Mouse (Mus musculus) erythroblast, adult 5-6 weeks (primary cell): ENCODE data around the gene Sf3a1. TPM values are rescaled to one million over a fixed set of nuclear protein-coding genes. Genes with fewer than 3 reads are reported as not detected.

Experiments used
- ATAC-seq: replicated peaks from 2 replicates; pipeline ENCODE4 v1.8.0; 2016; ENCODE audit warnings: moderate number of reproducible peaks, mild to moderate bottlenecking, moderate TSS enrichment, inconsistent platforms; ENCODE audit not compliant: poor library complexity, low FRiP score, severe bottlenecking
- total RNA-seq, 2 experiments: library from RNA; stranded (forward) in 1 of 2; stranded (reverse) in 1 of 2; fragments of 150-400 nt in 1 of 2; fragments of 200-764, 138-1000 nt in 1 of 2; gene quantifications; 2 replicates each; pipeline versions ENCODE4 v1.2.3 to v1.2.4; 2015 to 2017; ENCODE audit warnings: low replicate concordance in 2 of 2

The Sf3a1 gene
- total RNA-seq, 2 experiments from 2014 or later, result 10.8 to 19.6 TPM

DNA sequence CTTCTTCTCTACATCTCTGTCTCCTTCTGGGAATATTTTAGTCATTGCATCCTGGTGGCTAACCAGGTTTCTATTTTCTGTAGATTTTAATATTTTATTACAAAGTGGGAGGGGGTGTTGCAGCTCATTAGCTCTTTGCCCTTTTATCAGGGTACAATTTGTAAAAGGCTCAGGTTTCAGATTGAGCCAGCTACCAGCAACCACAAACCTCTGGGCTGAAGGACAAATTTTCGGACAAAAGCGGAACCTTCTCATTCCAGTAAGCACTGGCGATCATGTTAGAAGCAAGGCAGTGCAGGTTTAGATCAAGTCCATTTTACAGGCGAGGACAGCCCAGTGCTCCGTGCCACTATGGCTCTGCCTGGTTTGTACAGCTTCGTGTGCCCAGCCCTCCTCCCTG, 25.8 kb upstream of the Sf3a1 start:
- no peak for ATAC-seq

DNA sequence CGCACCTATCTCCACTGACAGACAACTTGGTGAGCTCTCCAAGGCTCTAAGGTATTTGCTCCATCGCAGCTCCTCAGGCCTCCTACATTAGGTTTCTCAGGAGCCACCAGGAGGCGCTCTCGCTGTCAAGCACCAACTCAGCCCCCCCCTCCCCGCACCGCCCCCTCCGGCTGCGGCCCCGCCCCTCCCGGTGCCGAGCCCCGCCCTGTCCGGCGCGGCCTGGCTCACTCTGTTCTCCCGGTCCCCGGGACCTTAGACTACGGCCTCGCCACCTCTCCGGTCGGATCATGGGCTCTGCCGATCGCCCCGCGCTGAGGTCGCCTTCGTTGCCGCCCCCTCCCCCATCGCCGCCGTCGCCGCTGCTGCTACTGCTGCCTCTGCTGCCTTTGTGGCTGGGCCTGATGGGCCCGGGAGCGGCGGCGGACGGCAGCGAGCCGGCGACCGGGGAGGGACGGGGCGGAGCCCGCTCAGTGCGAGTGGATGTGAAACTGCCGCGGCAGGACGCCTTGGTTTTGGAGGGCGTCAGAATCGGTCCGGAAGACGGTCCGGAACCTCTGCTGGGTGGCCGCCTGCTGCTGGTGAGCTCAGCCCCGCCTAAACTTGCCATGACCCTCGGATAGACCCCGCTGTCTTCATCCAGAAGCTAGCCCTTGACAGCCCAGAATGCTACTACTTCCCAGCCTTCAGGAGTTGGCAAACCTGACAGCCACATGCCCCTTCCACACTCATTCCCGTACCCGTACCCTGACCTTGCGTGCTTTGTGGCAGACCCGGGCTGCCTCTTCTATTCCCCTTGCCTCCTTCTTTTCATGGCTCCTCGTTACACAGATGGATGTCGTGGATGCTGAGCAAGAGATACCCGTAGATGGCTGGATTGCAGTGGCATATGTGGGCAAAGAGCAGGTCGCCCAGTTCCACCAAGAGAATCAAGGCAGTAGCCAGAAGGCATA, 24.9 kb upstream of the Sf3a1 start, which contains the start of gene Rnf215:
Rnf215 (plus strand) TSS at position 217 of the 950 bp plus-strand sequence.
- ATAC-seq, result peak; percentile 81

DNA sequence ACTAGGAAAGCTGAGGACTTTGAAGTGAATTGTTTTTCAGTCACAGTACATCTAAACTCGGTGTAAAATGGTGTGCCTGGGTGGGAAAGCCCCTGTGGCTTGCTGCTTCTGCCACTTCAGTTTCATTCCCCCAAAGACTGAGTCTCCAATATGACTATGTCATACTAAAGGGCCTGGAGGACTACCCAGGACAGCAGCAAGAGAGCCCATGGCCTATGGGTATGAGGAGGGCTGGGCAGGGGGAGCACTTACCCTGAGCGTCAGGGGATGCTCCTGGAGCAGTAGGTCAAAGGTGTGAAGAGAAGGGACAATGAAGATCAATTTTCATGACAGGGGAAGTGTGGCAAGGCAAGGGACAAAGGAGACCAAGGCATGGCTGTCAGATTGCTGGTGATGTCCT, 21.2 kb upstream of the Sf3a1 start:
- ATAC-seq, result no peak

DNA sequence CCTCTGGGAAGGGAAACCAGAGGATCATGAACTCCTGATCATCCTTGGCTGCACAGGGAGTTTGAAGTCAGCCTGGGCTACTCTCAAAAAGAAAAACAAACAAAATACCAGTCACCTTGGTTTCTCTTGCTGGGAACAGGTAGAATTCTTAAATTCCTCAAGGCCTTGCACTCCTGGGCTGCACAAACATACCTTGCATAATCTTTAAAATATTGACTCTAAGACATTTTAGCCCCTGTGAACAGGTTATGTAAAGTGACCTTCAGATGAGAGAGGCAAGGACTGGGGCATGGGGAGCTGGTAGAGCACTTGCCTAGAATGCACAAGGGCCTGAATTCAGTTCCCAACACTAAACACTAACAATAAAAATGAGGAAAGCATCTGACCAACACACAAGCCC, 18.6 kb upstream of the Sf3a1 start:
- no peak for ATAC-seq

DNA sequence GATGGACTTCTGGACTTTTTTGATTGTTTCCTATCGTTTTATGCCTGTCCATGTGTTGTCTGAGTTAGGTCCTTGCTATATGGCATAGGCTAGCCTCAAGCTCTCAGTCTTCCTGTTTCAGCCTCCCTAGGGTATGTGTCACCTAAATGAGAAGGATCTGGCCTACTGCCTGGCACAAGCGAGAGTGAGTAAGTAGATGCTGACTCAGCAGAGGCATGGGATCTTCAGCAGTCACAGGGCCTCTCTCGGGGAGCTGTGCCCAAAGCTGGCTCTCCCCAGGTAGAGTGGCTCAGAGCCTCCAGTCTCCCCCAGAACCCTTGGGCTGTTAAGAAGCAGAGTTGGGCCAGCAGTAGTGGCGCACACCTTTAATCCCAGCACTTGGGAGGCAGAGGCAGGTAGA, 17.8 kb upstream of the Sf3a1 start:
- ATAC-seq, result no peak

DNA sequence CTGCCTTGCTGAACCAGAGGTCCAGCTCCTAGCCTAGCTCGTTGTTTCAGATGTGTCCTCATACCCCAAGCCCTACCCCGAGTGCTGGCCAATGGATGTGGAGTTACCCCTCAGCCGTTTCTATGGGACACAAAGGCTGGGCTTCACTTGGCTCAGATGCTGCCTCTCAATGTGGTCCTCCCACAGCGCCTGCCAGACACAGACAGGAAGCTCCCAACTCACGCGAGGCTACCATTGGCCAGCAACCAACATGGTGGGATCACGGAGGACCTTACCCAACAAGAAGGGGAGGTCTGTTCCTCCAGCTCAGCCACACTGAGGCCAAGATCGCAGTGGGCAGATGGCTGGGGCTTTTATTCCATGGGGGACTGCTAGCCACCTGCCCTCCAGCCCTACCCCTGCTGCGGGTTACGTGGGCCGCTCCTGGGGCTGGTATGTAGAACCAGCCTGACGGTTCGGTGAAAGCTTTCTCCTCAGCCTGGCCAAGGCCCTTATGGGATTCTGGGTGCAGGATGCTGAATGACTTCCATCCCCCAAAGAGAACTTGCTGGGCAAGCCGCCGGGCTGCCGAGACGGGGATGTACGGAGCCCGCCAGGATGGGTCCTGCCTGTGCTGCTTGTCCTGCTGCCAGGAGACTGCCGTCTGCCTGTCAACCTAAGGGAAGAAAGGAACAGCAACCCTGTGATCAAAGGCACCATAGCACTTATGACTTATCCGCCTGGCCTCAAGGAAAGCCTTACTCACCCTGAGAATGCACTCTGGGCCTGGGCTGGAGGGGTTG, 16.7 kb upstream of the Sf3a1 start:
- no peak for ATAC-seq

DNA sequence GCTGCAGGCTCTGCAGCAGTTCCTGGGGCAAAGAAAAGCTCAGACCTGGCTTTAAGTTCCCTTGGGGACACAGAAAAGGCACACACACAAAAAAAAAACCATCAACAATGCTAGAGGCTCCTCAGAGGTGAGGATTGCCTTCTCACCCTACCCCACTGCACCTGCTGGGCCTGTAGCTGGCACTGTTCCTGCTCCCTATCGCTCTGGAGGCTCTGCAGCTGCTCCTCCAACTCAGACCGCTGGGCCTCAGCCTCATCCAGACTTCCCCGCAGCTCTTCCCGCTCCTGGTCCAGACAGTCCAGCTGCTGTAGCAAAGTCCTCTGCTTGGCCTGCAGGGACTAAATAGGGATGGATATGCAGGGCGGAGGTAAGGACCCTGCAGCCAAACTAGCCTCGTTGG, 13.8 kb upstream of the Sf3a1 start:
- no peak for ATAC-seq

DNA sequence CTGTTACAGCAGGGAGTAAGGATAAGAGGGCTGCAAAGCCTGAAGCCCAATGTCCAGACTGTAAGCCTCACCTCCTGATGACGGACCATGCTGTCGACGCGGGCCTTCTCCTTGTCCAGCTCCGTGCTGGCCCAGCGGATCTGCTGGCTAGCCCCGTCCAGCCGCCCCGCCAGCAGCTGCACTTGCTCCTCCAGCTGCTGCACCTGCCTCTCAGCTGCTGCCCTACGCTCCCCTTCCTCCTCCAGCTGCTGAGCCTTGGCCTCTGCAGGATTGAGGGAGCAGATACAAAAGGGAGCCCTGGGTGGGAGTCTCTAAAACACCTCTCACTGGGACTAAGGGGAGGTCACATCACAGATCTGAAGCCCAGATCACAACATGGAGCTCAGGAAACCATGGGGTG, 13.1 kb upstream of the Sf3a1 start:
- no peak for ATAC-seq

DNA sequence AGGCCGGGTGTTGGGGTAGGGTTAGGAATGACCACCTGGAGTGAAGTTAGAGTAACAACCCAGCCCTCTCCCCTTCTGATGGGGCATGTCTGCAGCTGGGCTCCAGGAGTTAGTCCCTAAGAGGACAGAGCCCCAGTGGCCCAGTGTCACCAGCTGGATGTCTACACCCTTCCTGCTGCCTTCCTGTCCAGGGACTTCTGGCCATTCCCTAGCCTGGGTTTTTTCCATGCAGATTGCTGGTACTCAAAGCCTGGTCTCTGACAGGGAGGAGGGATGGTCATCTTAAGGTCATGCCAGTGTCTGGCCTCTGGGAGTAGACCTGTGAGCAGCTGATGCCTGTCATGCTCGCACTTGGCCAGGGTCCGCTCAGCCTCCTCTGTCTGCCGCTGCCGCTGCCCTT, 12.0 kb upstream of the Sf3a1 start:
- ATAC-seq, result no peak

DNA sequence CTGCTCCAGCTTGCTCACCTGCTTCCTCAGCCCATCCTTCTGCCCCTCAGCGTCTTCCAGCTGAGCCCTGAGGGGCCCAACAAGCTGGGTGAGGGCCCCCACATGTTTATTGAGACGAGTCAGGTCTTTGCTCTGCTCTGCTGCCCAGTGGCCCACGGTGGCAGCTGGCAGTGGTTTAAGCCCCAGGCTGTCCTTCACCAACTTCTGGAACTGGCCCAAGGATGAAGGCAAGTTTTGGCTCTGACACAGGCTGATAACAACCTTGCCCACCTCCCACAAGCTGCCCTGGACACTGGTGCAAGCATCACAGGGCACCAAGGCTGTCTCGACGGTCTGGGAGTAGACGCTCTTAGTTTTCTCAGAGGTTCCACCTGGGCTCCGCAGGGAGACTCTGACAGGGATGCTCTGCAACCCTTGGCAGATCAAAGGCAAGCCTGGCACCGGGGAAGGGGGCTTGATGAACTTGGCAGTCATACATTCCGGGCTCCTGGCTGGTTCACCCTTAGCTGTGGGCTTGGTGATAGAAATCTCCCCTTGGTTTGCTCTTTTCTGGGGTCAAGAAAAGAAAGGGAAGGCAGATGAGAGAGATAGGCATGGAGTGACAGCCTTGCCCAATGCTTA, 11.5 kb upstream of the Sf3a1 start:
- no peak for ATAC-seq

DNA sequence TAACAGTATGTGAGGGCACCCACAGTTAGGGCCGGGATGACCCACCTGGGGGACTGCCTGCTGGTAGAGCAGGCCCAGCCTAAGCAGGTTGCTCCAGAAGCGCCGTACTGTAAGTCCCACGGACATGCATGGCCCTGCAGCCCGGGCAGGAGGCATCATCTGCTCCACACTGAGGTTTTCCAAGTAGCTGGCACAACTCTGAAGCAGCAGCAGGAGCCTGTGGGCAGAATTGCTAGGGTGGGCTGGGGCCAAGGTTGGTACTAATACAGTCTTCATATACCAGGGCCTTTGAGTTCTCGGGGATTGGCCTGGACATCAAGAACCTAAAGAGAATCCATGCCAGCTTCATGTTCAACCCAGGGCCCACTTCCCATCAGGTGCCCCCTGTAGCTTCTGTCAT, 10.3 kb upstream of the Sf3a1 start:
- ATAC-seq, result no peak

DNA sequence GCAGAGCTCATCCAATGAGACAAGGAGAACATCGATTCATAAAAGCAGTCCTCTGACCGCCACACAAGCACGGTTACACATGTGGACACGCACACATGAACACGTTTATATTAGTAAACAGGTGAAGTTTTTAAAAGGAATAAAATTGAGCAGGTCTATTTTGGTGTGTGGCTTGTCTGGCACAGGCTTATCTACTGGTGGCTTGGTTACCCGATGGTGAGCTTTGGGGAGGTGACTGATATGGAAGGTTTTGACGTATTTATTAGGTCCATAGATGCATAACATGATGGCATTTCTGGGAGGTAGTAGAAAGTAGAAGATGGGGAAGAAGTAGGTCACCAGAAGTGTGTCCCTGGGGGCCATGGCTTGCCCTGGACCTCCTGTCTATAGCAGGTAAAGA, 6.5 kb upstream of the Sf3a1 start:
- ATAC-seq, result no peak

DNA sequence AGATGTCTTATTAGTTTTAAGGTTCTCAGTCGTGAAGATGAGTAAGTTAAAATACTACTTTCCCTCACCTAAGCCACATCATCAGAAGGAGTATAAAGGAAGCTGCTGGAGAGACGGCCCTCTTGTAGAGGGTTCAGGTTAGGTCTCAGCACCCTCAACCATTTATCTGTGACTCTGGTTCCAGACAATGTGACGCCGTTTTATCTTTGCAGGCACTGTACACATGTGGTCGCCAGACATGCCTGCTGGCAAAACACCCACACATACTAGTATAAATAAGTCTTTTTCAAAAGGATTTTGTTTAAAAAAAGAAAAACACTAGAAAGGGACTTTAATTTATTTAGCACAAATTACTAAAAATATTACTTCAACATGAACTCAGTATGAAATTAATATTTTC, 4.5 kb upstream of the Sf3a1 start:
- no peak for ATAC-seq

DNA sequence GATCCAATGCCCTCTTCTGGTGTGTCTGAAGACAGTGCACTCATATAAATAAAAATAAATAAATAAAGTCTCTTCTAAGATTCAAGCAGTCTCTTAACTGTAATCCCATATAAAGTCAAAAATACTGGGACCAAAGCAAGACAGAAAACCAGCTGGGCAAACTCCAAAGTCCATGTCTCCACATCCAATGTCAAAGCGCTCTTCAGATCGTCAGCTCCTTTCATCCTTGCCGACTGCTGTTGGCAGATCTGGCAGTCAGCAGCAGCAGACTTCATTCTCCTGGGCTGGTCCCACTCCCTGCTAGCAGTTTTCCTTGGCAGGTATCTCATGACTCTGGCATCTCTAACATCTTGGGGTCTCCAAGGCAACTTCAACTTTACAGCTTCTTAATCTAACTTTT, 1.5 kb upstream of the Sf3a1 start:
- ATAC-seq, result no peak

DNA sequence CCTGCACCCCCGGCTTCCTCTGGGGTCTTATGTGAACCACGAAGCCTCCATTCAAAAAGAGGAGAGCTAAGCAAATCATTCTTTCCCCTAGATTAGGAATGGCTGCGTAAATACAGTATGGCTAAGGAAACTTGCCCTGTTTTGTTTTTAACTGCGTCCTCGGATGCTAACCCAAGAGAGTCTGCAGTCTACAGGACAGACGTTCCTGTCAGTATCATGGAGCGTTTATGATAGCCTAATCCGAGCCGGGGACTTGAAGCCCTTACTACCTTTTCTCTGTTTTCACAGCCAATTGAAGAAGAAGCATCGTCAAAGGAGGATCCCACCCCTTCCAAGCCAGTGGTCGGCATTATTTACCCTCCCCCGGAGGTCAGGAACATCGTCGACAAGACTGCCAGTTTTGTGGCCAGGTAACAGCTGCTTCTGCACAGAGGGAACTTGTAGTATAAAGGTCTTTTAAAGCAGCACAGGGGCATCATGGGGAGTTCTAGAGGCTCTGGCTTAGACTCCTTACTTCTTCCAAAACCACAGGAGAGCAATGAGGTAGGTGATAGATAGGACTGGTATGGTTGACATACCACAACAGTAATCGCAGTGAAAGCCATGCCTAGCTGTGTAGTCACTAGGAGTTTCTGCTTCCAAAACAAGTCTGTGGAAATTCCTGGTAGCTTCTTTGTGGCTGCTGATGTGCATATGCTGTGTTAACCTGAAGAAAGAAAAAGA, 769 bp downstream of the Sf3a1 start:
- ATAC-seq, result 0 out of 2 replicates have a peak, but pooled peaks have one; percentile 7

DNA sequence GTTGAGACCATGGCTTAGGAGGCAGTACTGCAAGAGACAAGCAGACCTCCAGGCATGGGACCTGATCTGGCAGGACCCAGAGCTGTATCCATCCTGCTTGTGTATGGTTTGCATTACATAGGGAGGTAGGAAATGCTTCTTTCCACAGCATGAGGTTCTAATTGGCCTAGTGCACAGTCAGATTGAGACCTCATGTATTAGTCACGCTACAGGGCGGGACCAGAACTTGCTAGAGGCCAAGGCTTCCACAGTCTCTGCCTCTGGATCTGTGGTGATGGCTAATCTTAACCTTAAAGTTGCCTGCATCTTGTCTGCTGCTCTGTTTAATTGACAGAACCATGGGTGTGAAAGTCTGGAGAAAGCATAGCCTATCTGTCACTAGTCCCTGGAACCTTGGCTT, 4.6 kb downstream of the Sf3a1 start:
- no peak for ATAC-seq

DNA sequence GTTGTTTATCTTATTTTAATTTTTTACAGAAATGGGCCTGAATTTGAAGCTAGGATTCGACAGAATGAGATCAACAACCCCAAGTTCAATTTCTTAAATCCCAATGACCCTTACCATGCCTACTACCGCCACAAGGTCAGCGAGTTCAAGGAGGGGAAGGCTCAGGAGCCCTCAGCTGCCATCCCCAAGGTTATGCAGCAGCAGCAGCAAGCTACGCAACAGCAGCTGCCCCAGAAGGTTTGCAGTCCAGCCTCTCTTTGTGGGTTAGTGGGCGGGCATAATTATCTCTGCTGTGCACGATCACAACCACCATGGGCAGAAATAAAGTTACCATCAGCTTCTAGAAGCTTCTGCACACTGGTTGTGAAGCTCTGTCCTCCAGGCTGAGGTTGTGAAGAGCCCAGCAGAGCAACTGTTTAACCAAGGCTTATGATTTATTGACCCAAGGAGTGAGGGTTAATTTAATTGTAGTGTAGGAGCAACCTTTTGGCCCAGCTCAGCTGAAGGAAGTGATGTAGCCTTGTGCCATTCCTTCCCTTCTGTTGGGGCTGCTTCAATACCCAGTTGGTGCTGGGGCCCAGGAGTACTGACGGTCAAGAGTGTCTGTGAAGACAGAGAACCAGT, 6.4 kb downstream of the Sf3a1 start:
- ATAC-seq, result no peak

DNA sequence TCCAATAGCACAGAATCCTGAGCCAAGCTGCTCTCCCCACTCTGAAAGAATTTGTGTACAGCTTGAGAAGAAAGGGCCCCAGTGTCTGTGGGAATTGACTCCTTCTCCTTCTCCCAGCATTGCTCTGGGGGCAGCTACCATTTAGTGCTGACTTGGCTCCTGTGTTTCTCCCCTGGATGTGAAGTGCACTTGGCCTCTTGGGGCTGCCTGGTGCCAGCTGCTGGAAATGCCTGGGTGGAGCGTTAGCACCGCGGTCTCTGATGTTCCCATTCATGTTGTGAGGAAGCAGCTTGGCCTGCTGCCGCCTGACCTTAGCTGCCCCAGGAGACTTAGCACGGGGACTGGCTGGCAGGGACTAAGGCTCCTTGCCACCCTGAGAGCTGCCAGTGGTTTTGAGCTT, 14.4 kb downstream of the Sf3a1 start:
- no peak for ATAC-seq

DNA sequence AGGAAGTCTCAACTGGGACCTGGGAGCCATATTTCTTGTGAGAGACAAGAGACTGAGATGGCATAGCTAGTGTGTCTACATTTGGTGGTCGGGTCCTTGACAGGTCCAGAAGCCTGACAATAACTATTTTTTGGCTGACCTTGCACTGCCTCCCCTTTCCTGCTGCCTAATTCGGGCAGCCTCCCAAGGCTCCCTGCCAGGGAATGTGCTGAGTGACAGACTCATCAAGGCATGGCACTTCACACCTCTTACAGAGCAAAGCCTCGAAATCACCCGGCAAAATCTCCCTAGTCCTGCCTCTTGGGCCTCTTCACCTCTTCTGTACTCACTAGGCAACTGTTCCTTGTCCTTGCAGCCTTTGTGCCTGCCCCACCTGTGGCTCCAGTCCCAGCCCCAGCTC, 17.6 kb downstream of the Sf3a1 start:
- no peak for ATAC-seq

DNA sequence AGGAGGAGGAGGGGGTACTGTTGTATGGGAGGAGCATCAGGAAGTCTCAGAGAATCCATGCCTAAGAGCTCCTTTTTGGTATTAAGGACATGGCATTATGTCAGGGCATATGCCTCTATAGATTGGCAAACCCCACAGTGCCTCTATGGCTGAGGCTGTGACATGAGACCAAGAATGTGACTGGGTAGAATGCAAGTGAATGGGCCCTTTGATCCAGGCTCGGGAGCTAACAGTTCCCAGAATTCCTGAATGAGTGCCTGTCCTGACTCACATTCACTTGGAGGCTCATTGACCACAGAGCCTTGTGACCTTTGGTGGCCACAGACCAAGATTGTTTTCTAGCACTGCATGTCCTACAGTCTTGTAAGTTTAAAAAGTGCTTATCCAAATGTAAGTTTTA, 21.9 kb downstream of the Sf3a1 start:
- no peak for ATAC-seq
